Comparison of ENCODE assay signal across 9 mouse cellular contexts in the genomic region with DNA sequence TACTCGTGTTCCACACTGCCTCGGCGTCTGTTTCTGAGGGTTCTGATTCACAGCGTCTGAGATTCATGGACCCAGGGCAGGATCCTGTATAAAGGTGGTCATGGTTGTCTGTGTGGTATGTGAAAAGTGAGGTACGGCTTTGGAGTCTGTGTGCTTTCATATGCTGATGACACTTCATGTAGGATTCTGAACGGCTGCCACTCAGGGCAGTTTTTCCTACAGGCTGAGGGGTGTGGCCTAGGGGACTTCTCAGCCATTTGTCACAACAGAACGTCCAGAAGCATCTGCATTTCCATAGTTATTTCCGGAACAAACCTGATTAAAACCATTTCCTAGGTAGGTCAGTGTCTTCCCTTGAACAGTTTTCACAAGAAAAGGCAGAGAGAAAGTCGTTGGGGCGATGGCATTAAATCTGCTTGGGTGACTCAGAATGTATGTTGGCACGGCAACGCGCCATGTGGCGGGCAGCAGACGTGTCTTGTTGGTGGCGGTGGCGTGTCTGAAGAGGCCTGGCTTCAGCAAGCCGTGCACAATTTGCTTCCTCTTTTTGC. TPM values are rescaled to one million over a fixed set of nuclear protein-coding genes. Genes with fewer than 3 reads are reported as not detected.
DNase-seq lines count a peak whose midpoint lies in the region; ATAC-seq and TF ChIP-seq lines count a peak whose summit lies in the region.
"Had no signal": no experiment of that assay in that cellular context is flagged by ENCODE, and none has a peak within 500 bp of the region (broad histone marks: within the 10 kb centered on the region; RNA-seq: fewer than 3 reads in every experiment).

No protein-coding gene starts in this region.

- H3K27me3 ChIP-seq in hindbrain, embryonic 16.5 days (replicated peaks; ENCODE audit: control insufficient read depth, insufficient read depth, low read length): no peaks in the 10 kb centered on the region
- no peaks in the 10 kb centered on the region; the same call in 1 of the 2 replicates for H3K27me3 ChIP-seq in midbrain, embryonic 11.5 days (ENCODE audit: control insufficient read depth, insufficient read depth, low read length)
- no peaks in the 10 kb centered on the region for H3K27me3 ChIP-seq in splenic B cell, adult 2 months (ENCODE audit: control insufficient read depth, insufficient read depth, low read length, poor library complexity, severe bottlenecking)
- H3K27me3 ChIP-seq in stomach, postnatal 0 days (ENCODE audit: control insufficient read depth, insufficient read depth, low read length): no peaks in the 10 kb centered on the region
- H3K27me3 ChIP-seq: limb, embryonic 15.5 days had no signal

- no peak for TF ChIP-seq EP300 in stomach, postnatal 0 days (optimal IDR thresholded peaks at IDR 0.05)

- peak overlapping the region; percentile 45 for H3K4me2 ChIP-seq in hindbrain, embryonic 16.5 days (ENCODE audit: low read length)
- peak overlapping the region; percentile 30 for H3K4me2 ChIP-seq in midbrain, embryonic 11.5 days
- H3K4me2 ChIP-seq in stomach, postnatal 0 days (replicated peaks; ENCODE audit: low read depth): no peak overlapping the region
- H3K4me2 ChIP-seq: limb, embryonic 15.5 days had no signal

- H3K4me3 ChIP-seq in hindbrain, embryonic 16.5 days (ENCODE audit: low read length): no peak overlapping the region
- no peak overlapping the region for H3K4me3 ChIP-seq in midbrain, embryonic 11.5 days (ENCODE audit: low read depth, low read length)
- H3K4me3 ChIP-seq in stomach, postnatal 0 days (ENCODE audit: low read depth, low read length): no peak overlapping the region
- H3K4me3 ChIP-seq: limb, embryonic 15.5 days had no signal

- ATAC-seq in hindbrain, embryonic 16.5 days: peak; percentile 69
- peak; percentile 62 for ATAC-seq in midbrain, embryonic 11.5 days (ENCODE audit: low FRiP score)
- ATAC-seq in stomach, postnatal 0 days (ENCODE audit: low FRiP score, low TSS enrichment): no peak
- ATAC-seq in CD4-positive, CD25-positive, alpha-beta regulatory T cell, adult 4 months: no peak

- TF ChIP-seq CTCF in stomach, postnatal 0 days (IDR thresholded peaks at IDR 0.05; ENCODE audit: low read depth): no peak

- no peaks in the 10 kb centered on the region; the same call in 1 of the 2 replicates for H3K9me3 ChIP-seq in hindbrain, embryonic 16.5 days (ENCODE audit: control insufficient read depth, low read length)
- H3K9me3 ChIP-seq in midbrain, embryonic 11.5 days (ENCODE audit: control insufficient read depth, low read length): peaks cover 6% of the 10 kb centered on the region; the same call in 1 of the 2 replicates
- H3K9me3 ChIP-seq in stomach, postnatal 0 days (ENCODE audit: control insufficient read depth, low read length): no peaks in the 10 kb centered on the region
- H3K9me3 ChIP-seq: limb, embryonic 15.5 days had no signal

- peak overlapping the region; percentile 42; the same call in 1 of the 2 replicates for H3K27ac ChIP-seq in hindbrain, embryonic 16.5 days (ENCODE audit: low read depth, low read length)
- H3K27ac ChIP-seq in midbrain, embryonic 11.5 days (ENCODE audit: low read depth, low read length): peak overlapping the region; percentile 51; the same call in 1 of the 2 replicates
- H3K27ac ChIP-seq in stomach, postnatal 0 days (replicated peaks): no peak overlapping the region
- H3K27ac ChIP-seq: limb, embryonic 15.5 days had no signal

- WGBS in hindbrain, embryonic 16.5 days: 17% methylated on average over 18 of the region's 18 CpGs
- 42% methylated on average over 18 of the region's 18 CpGs for WGBS in midbrain, embryonic 11.5 days
- WGBS in stomach, postnatal 0 days: 70% methylated on average over 18 of the region's 18 CpGs

- no peaks in the 10 kb centered on the region for H3K36me3 ChIP-seq in hindbrain, embryonic 16.5 days (ENCODE audit: control insufficient read depth, insufficient read depth, low read length)
- H3K36me3 ChIP-seq in midbrain, embryonic 11.5 days (ENCODE audit: control insufficient read depth, insufficient read depth, low read length): no peaks in the 10 kb centered on the region
- H3K36me3 ChIP-seq in splenic B cell, adult 2 months (ENCODE audit: control insufficient read depth, insufficient read depth, low read length, poor library complexity, severe bottlenecking): no peaks in the 10 kb centered on the region
- no peaks in the 10 kb centered on the region for H3K36me3 ChIP-seq in stomach, postnatal 0 days (ENCODE audit: control insufficient read depth, insufficient read depth, low read length)

- peaks cover 28% of the 10 kb centered on the region for H3K4me1 ChIP-seq in hindbrain, embryonic 16.5 days (ENCODE audit: control insufficient read depth, insufficient read depth, low read depth, low read length)
- peaks cover 32% of the 10 kb centered on the region for H3K4me1 ChIP-seq in midbrain, embryonic 11.5 days (ENCODE audit: control insufficient read depth, insufficient read depth, low read length)
- 0 out of 2 replicates have a peak, but pooled peaks cover 3% of the 10 kb centered on the region for H3K4me1 ChIP-seq in stomach, postnatal 0 days (replicated peaks; ENCODE audit: control insufficient read depth, insufficient read depth)

- H3K9ac ChIP-seq in hindbrain, embryonic 16.5 days (ENCODE audit: low read depth, low read length): no peak overlapping the region
- no peak overlapping the region for H3K9ac ChIP-seq in midbrain, embryonic 11.5 days (ENCODE audit: low read length)
- no peak overlapping the region for H3K9ac ChIP-seq in stomach, postnatal 0 days (ENCODE audit: low read length)
- H3K9ac ChIP-seq: limb, embryonic 15.5 days had no signal

- DNase-seq in cerebellum, postnatal 25 days: peak; percentile 57 to 76
- DNase-seq in cerebellum, adult 8-10 months: no peak
- DNase-seq in midbrain, embryonic 11.5 days (ENCODE audit: low spot score, missing footprints): peak; percentile 94
- DNase-seq in splenic B cell, adult 2 months (ENCODE audit: low read depth, low spot score): peak; percentile 66
- DNase-seq in stomach, postnatal 0 days (ENCODE audit: low spot score): no peak
- no peak for DNase-seq in adrenal gland, postnatal 36 days

RNA-seq across cellular contexts. Expression of gene Ackr3, which starts 18.1 kb away (rescaled TPM):
- 10.8 and 11.5 TPM in 2 replicates for polyA plus RNA-seq in hindbrain, embryonic 16.5 days (2015; fragmentation: Nextera tagmentation; extraction: Ambion mirVana)
- 28.4 and 29.4 TPM in 2 replicates for polyA plus RNA-seq in midbrain, embryonic 11.5 days (2014; fragmentation: Nextera tagmentation; extraction: Ambion mirVana)
- 14.6 and 15.6 TPM in 2 replicates for polyA plus RNA-seq in stomach, postnatal 0 days (2015; fragmentation: Nextera tagmentation; extraction: Ambion mirVana)
- total RNA-seq in adrenal gland, postnatal 36 days (2021): 100 to 1,000 TPM; 131 to 146 TPM
- polyA plus RNA-seq in CD4-positive, CD25-positive, alpha-beta regulatory T cell, adult 4 months (2017; shearing (Covaris generic)): not detected

Comparison
In these comparisons a context has a peak if more than half of its experiments do, and no peak if none do; other contexts are left out.
1. DNase-seq: peak in cerebellum, postnatal 25 days (2 of 2), midbrain, embryonic 11.5 days (single experiment) and splenic B cell, adult 2 months (single experiment); none in cerebellum, adult 8-10 months (single experiment), stomach, postnatal 0 days (single experiment) and adrenal gland, postnatal 36 days (0 of 2).
2. ATAC-seq: peak in hindbrain, embryonic 16.5 days (single experiment) and midbrain, embryonic 11.5 days (single experiment); none in stomach, postnatal 0 days (single experiment) and CD4-positive, CD25-positive, alpha-beta regulatory T cell, adult 4 months (single experiment).
3. RNA of gene Ackr3, which starts 18.1 kb away (polyA plus RNA-seq): 28.4 to 29.4 TPM in midbrain, embryonic 11.5 days, 14.6 to 15.6 TPM in stomach, postnatal 0 days and 10.8 to 11.5 TPM in hindbrain, embryonic 16.5 days; not detected in CD4-positive, CD25-positive, alpha-beta regulatory T cell, adult 4 months; every median in the first group is over 10 times any median in the second.